Mouse (Mus musculus): ENCODE data around the gene Tob1.

DNA sequence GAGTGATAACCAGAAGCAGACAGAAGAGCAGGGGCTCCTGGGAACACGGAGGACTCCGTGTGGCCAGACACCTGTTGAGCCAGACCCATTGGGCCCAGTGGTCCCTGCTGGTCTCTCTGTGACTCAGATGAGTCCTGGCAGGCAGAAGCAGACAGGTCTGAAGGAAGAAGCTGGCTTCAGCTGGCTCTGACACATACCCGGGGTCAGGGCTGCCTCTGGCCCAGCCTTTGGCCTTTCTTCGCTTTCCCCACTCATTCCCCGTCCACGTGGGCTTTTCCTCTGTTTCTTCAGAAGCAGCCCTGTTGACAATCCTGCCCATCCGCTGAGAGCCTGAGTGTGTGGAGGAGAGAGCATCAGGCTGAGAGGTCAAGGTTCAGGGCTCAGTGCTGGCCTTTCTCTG, 36.0 kb upstream of the Tob1 start:
- TF ChIP-seq CTCF (IDR thresholded peaks at IDR 0.05; ENCODE audit: low read depth) (no peak), EP300 (IDR thresholded peaks at IDR 0.05; ENCODE audit: low read depth) (no peak)
